Mouse (Mus musculus) G1E (cell line): ENCODE data around the gene Ltbr. TPM values are rescaled to one million over a fixed set of nuclear protein-coding genes. Genes with fewer than 3 reads are reported as not detected.

ENCODE experiments used
- ATAC-seq: 2 replicates; pipeline ENCODE4 v1.8.0; 2016; ENCODE audit warnings: mild to moderate bottlenecking; ENCODE audit not compliant: insufficient number of reproducible peaks, poor library complexity, low FRiP score, severe bottlenecking; ENCODE audit errors: extremely low read depth
- DNase-seq: peaks from one replicate; pipeline ENCODE4 v3.0.0; 2012; ENCODE audit warnings: low spot score
- H3K27me3 ChIP-seq: 2 replicates; pipeline ENCODE4 v1.6.1; 2012; ENCODE audit warnings: mild to moderate bottlenecking, low read length, inconsistent platforms; ENCODE audit not compliant: insufficient read depth
- H3K36me3 ChIP-seq: replicated peaks from 2 replicates; pipeline ENCODE3; 2012; ENCODE audit warnings: mild to moderate bottlenecking, inconsistent platforms
- H3K4me1 ChIP-seq: 2 replicates; pipeline ENCODE4 v1.6.1; 2012; ENCODE audit warnings: low read depth, low read length, inconsistent platforms, mixed read lengths; ENCODE audit not compliant: insufficient read depth
- H3K4me3 ChIP-seq: 2 replicates; pipeline ENCODE4 v1.5.1; 2012; ENCODE audit warnings: low read depth, mild to moderate bottlenecking, inconsistent platforms, low read length, moderate library complexity, mixed read lengths
- H3K9me3 ChIP-seq: replicated peaks from 2 replicates; pipeline ENCODE4 v1.6.1; 2012; ENCODE audit warnings: inconsistent platforms
- CTCF ChIP-seq: IDR thresholded peaks from 2 replicates; pipeline ENCODE4 v1.5.1; 2012; ENCODE audit warnings: low read depth, low read length, inconsistent platforms, mixed read lengths
- GATA1 ChIP-seq: IDR thresholded peaks from 2 replicates; pipeline ENCODE4 v1.6.1; 2012; ENCODE audit warnings: borderline replicate concordance, low read length, inconsistent platforms, mixed read lengths
- GATA2 ChIP-seq: IDR thresholded peaks from 2 replicates; pipeline ENCODE4 v1.6.1; 2012; ENCODE audit warnings: low read depth, low read length, inconsistent platforms, borderline replicate concordance
- POLR2AphosphoS5 ChIP-seq: IDR thresholded peaks from 2 replicates; pipeline ENCODE4 v1.6.1; 2012; ENCODE audit warnings: low read depth, low read length, inconsistent platforms; ENCODE audit not compliant: insufficient replicate concordance
- TAL1 ChIP-seq: conservative IDR thresholded peaks from 2 replicates; pipeline ENCODE4 v1.6.1; 2012; ENCODE audit warnings: low read depth, low read length, inconsistent platforms, mixed read lengths
- polyA plus RNA-seq: library from polyadenylated mRNA; stranded (reverse); fragments of >175 nt; gene quantifications from 2 replicates; pipeline ENCODE4 v1.2.3, GENCODE M21; 2012
- total RNA-seq, 2 experiments: library from RNA; stranded (forward) in 1 of 2; stranded (reverse) in 1 of 2; fragments of 200-1000 nt in 1 of 2; fragments of >200 nt in 1 of 2; fragmentation: Nextera tagmentation in 1 of 2; gene quantifications; 2 replicates each; pipeline ENCODE4 v1.2.3; 2014 to 2017

Ltbr gene
- total RNA-seq (2014; fragmentation: Nextera tagmentation) (not detected in 2 replicates), total RNA-seq (2017) (not detected in 2 replicates), polyA plus RNA-seq (0.03 TPM in 1 of 2 replicates, not detected in the other)

DNA sequence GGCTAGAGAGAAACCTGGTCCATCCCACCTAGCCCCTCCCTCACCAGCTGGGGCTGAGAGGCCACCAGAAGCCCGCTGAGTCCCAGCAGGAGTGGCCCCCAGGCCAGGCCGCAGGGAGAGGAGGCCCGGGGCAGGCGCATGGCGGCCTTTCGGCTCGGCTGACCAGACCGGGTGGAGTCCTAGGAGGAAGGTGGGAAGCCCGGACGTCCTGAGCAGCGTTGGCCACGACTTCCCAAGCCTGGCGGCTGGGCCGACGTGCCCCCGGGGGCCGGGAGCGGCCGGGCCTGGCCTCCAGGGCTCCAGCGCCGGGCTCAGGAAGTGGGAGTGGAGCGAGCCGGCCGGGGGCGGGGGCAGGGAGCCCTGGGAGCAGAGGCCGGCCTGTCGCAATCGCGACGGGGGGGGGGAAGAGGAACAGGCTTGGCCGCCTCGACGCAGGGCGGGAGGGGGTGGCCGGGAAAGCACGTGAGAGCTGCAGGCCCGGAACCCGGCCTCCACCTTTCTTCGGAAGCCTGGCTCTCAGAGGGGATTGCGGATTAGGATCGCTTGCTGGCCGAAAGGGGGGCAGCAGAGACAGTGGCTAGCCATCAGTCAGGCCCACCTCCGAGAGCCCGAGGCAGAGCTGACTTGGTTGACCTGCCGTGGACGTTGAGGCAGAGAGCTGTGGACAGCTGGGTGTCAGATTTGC, at the start of gene Ltbr:
TSS of gene Ltbr (minus strand) at position 340 of the 685 bp plus-strand sequence.
- Histone ChIP-seq H3K9me3 (peaks cover 21% of the 10 kb centered on the region), H3K4me1 (no peaks in the 10 kb centered on the region), H3K4me3 (no peak within 1 kb of the TSS), H3K36me3 (no peaks in the 10 kb centered on the region), H3K27me3 (no peaks in the 10 kb centered on the region)
- TF ChIP-seq GATA1 (no peak), CTCF (no peak), TAL1 (no peak), GATA2 (no peak), POLR2AphosphoS5 (no peak)
- ATAC-seq (no peak), DNase-seq (no peak)

DNA sequence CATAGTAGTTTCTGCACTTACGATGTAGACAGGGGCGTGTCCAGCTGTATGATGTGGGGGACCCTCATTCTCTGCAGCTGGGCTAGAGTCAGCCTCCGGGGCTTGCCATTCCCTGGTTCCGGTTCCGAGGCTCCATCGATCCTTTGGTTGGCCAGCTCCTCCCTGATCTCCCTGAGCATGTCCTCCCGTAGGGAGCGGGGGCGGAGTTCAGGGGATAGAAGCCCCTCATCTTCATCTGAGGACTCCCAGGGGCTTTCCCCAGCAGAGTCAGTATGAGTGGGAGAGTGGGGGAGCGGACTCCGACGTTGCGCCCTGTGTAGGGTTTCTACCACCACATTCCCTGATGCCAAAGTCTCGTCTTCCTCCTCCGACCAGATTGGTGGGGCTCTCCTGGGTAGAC, 49.3 kb upstream of the Ltbr start:
- H3K9me3 ChIP-seq = peaks cover 84% of the 10 kb centered on the region
- H3K27me3 ChIP-seq = no peaks in the 10 kb centered on the region; the same call in 1 of the 2 replicates
- TF ChIP-seq POLR2AphosphoS5 (no peak), TAL1 (no peak), GATA1 (no peak), GATA2 (no peak), CTCF (no peak)
- H3K4me3 ChIP-seq = no peak overlapping the region; the same call in 1 of the 2 replicates
- ATAC-seq (no peak), DNase-seq (no peak)
- no peaks in the 10 kb centered on the region for H3K4me1 ChIP-seq
- no peaks in the 10 kb centered on the region for H3K36me3 ChIP-seq

DNA sequence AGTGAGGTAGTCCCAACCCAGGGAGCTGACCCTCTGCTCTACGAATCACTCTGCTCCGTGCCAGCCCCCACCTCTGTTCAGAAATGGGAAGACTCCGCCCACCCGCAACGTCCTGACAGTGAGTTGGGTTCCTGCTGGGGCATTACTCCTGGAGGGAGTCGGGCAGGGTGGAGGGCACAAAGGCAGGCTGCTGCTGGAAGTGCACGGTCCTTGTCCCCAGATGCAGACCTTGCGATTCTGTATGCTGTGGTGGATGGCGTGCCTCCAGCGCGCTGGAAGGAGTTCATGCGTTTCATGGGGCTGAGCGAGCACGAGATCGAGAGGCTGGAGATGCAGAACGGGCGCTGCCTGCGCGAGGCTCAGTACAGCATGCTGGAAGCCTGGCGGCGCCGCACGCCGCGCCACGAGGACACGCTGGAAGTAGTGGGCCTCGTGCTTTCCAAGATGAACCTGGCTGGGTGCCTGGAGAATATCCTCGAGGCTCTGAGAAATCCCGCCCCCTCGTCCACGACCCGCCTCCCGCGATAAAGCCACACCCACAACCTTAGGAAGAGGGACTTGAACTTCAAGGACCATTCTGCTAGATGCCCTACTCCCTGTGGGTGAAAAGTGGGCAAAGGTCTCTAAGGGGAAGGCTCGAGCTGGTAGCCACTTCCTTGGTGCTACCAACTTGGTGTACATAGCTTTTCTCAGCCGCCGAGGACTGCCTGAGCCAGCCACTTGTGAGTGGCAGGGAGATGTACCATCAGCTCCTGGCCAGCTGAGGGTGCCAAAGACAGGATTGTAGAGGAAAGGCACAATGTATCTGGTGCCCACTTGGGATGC, 48.0 kb upstream of the Ltbr start:
- Histone ChIP-seq H3K4me1 (no peaks in the 10 kb centered on the region), H3K4me3 (peak overlapping the region; percentile 33; the same call in 1 of the 2 replicates), H3K27me3 (no peaks in the 10 kb centered on the region; the same call in 1 of the 2 replicates), H3K36me3 (no peaks in the 10 kb centered on the region), H3K9me3 (peaks cover 84% of the 10 kb centered on the region)
- no peak for TF ChIP-seq GATA2
- TF ChIP-seq POLR2AphosphoS5 = no peak
- no peak for TF ChIP-seq CTCF
- no peak for TF ChIP-seq GATA1
- DNase-seq (no peak), ATAC-seq (no peak)

DNA sequence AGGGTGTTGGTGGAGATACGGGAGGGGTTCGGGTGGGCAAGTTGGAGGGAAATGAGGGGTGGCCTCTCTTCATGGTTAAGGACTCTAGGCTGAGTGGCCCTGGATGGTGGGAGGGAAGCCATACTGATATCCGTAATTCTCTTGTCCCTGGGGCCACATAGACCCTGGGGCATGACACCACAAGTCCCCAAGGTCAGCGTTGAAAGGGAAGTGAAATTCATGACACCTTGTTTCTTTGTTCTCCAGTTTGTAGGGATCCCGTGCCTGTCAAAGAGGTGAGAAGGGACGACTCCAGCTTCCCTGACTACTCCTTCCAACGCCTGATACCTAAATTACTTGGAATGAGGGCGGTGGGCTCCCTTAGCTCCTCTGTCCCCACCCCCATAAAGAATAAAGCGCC, 47.2 kb upstream of the Ltbr start:
- no peak for ATAC-seq
- no peak for DNase-seq
- Histone ChIP-seq H3K27me3 (no peaks in the 10 kb centered on the region; the same call in 1 of the 2 replicates), H3K4me3 (no peak overlapping the region), H3K36me3 (no peaks in the 10 kb centered on the region), H3K4me1 (no peaks in the 10 kb centered on the region), H3K9me3 (peaks cover 88% of the 10 kb centered on the region)
- no peak for TF ChIP-seq POLR2AphosphoS5
- no peak for TF ChIP-seq CTCF
- no peak for TF ChIP-seq GATA1
- no peak for TF ChIP-seq GATA2
- TF ChIP-seq TAL1 = no peak

DNA sequence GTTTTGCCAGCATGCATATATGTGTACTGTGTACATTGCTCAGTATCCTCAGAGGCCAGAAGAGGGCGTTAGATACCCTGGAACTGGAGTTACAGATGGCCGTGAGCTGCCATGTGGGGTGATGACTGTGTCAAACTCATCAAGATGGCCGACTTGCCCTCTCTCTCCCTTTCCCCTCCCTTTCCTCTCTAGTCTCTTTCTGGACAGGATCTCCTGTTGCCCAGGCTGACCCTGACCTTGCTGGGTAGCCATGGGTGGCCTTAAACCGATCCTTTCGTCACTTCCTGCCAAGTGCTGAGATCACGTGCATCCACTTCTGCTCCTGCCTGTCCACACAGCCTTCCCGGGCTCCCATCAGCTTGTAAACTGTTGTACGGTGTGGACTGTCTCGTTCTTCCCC, 46.3 kb upstream of the Ltbr start:
- Histone ChIP-seq H3K4me1 (no peaks in the 10 kb centered on the region), H3K4me3 (no peak overlapping the region), H3K27me3 (no peaks in the 10 kb centered on the region; the same call in 1 of the 2 replicates), H3K36me3 (no peaks in the 10 kb centered on the region), H3K9me3 (peaks cover 90% of the 10 kb centered on the region)
- DNase-seq = no peak
- no peak for ATAC-seq
- TF ChIP-seq GATA1 = no peak
- no peak for TF ChIP-seq GATA2
- no peak for TF ChIP-seq POLR2AphosphoS5
- TF ChIP-seq CTCF = no peak
- no peak for TF ChIP-seq TAL1

DNA sequence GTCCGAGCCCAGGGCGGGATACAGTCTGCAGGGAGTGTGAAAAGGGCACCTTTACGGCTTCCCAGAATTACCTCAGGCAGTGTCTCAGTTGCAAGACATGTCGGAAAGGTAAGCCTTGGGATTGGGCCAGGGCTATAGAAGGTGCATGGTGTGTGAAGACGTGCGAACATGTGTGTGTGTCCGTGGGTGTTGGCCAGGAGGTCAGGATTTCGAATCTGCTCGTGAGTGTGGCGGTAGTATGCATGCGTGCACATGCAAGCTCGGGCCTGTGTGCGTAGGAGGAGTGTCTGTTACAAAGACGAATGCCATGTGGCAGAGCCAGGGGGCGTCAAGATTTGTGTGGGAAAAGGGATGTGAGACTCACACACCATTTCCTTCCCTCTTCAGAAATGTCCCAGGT, 43.6 kb upstream of the Ltbr start:
- no peak for ATAC-seq
- H3K27me3 ChIP-seq = no peaks in the 10 kb centered on the region; the same call in 1 of the 2 replicates
- H3K4me3 ChIP-seq = 0 out of 2 replicates have a peak overlapping the region, but pooled peaks have one; percentile 18
- H3K9me3 ChIP-seq = peaks cover 84% of the 10 kb centered on the region
- DNase-seq = no peak
- no peak for TF ChIP-seq TAL1
- no peak for TF ChIP-seq CTCF
- TF ChIP-seq POLR2AphosphoS5 = no peak
- no peak for TF ChIP-seq GATA2
- no peak for TF ChIP-seq GATA1
- H3K36me3 ChIP-seq = no peaks in the 10 kb centered on the region
- H3K4me1 ChIP-seq = no peaks in the 10 kb centered on the region
